ENCODE assay signal across 8 mouse cellular contexts in genomic region chrX:105767177-105767764, GRCm38 (mm10). TPM values are rescaled to one million over a fixed set of nuclear protein-coding genes. Genes with fewer than 3 reads are reported as not detected.
DNase-seq lines count a peak whose midpoint lies in the region.

No protein-coding gene starts in this region.

- peak; percentile 45 to 46 for DNase-seq in heart, adult 18-20 months
- no peak for DNase-seq in heart, postnatal 25 days (ENCODE audit: low spot score)
- DNase-seq in 416B (ENCODE audit: low read depth) (peak; percentile 8), R1 (ENCODE audit: low read depth, low spot score) (peak; percentile 8)
- peak; percentile 29 for DNase-seq in gastrocnemius, postnatal 25 days
- no peak for DNase-seq in thymus, adult 18-20 months
- DNase-seq in lung, adult 18-20 months: no peak
- no peak for DNase-seq in urinary bladder, postnatal 25 days (ENCODE audit: low spot score)

- intact Hi-C loops in heart, postnatal 25 days (cut with DNase I): loop anchor here (10.0 kb wide), 1 partner anchor 82 kb away; no protein-coding TSS in a partner anchor

RNA-seq across cellular contexts. Expression of gene Fgf16, which starts 3.2 kb away (rescaled TPM):
- 10 to 100 TPM; 18.5 to 23.9 TPM for total RNA-seq in heart, adult 18-20 months (2021)
- 10 to 100 TPM; 12.3 to 18.9 TPM for total RNA-seq in heart, postnatal 25 days (2021)
- total RNA-seq in gastrocnemius, postnatal 25 days (2021): under 1 TPM; 0.54 TPM

Comparison
In these comparisons a context has a peak if more than half of its experiments do, and no peak if none do; other contexts are left out.
1. DNase-seq: peak in heart, adult 18-20 months (2 of 2), 416B (single experiment), R1 (single experiment) and gastrocnemius, postnatal 25 days (single experiment); none in heart, postnatal 25 days (single experiment), thymus, adult 18-20 months (0 of 2), lung, adult 18-20 months (0 of 2) and urinary bladder, postnatal 25 days (single experiment).
2. RNA of gene Fgf16, which starts 3.2 kb away (total RNA-seq): 18.5 to 23.9 TPM in heart, adult 18-20 months and 12.3 to 18.9 TPM in heart, postnatal 25 days; 0.54 TPM in gastrocnemius, postnatal 25 days; every median in the first group is over 4 times any median in the second.